Mouse (Mus musculus) Patski (cell line): ENCODE measurements around the gene Arl15. TPM values are rescaled to one million over a fixed set of nuclear protein-coding genes. Genes with fewer than 3 reads are reported as not detected.

Source experiments
- ATAC-seq: fragments of 100-300 bp; one replicate; pipeline ENCODE4 v1.8.0; 2021
- CTCF ChIA-PET: fragments of 350-600 bp; sonication (Branson Sonifier 250); formaldehyde crosslinking; loops from one replicate; lab custom pipeline; 2022; ENCODE audit warnings: inconsistent platforms; lab: Charles Lee
- POLR2A ChIA-PET: fragments of 350-600 bp; sonication (Branson Sonifier 250); formaldehyde crosslinking; loops from one replicate; lab custom pipeline; 2022; ENCODE audit warnings: antibody characterized with exemption, inconsistent platforms; lab: Charles Lee
- DNase-seq: peaks from one replicate; pipeline ENCODE4 v3.0.0-alpha.2; 2011; ENCODE audit warnings: low read depth, low spot score
- H3K27me3 ChIP-seq: fragments of 371-371 bp; one replicate; pipeline ENCODE4 v1.5.1; 2021
- CTCF ChIP-seq: fragments of 100-300 bp; IDR thresholded peaks from one replicate; pipeline ENCODE4 v1.5.1; 2021
- in situ Hi-C: fragments of 300-500 bp; cut with MboI; formaldehyde crosslinking; loops from 3 replicates; pipeline ENCODE4 v1.11.1; 2018; ENCODE audit warnings: low pct_unique_long_range_greater_than_20kb, mixed read lengths
- polyA plus RNA-seq: library from polyadenylated mRNA; unstranded; gene quantifications from one replicate; pipeline ENCODE4 v1.2.3, GENCODE M21; 2021

Gene Arl15
- polyA plus RNA-seq, 1 experiment from 2014 or later = 35.2 TPM

DNA sequence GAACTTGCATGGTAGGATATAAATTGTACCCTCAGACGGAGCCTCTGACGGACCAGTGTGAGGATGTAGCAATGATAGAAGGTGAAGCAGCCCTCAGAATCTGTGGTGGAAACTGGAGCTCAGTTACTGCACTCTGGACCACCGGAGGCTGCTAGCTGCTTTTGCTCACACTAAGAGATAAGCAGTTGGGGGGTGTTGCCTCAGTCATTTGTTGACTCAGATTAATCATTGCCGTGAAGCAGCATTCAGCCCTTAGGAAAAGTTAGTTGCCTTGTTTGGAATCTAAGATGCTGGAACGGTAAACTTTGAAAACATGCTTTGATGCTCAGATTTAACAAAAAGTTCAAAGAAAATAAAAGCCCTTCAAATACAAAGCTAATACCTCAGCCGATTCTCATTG, 270.7 kb downstream of the Arl15 start:
- ChIA-PET POLR2A (interaction anchor here (0.9 kb wide), 1 partner anchor 382 kb away, joined by 3 read pairs; no protein-coding TSS in a partner anchor), CTCF (interaction anchor here (1.0 kb wide), 1 partner anchor 11 kb away, joined by 3 read pairs; no protein-coding TSS in a partner anchor)
- no peaks in the 10 kb centered on the region for H3K27me3 ChIP-seq
- TF ChIP-seq CTCF = no peak
- no peak for DNase-seq
- in situ Hi-C loops = no loop called here
- ATAC-seq = no peak

DNA sequence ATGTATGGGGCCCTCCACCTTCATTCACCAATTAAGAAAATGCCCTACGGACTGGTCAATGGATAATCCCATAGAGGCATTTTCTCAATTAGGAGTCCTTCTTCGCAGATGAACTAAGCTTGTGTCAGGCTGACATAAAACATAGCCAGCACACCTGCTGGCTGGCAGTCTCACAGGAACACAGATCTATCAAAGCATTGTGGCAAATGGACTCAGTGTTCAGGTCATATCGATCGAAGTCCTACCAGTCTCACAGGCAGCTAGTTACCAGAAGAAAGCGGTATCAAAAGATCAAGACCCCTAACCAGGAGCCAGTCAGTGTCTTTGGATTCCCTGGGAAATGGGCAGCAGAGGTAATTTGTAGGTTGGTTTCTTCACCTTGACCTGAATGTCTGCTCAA, 274.1 kb downstream of the Arl15 start:
- in situ Hi-C loops = no loop called here
- CTCF ChIA-PET = no interaction called here
- H3K27me3 ChIP-seq = no peaks in the 10 kb centered on the region
- DNase-seq = no peak
- no peak for ATAC-seq
- no peak for TF ChIP-seq CTCF
- POLR2A ChIA-PET = no interaction called here

DNA sequence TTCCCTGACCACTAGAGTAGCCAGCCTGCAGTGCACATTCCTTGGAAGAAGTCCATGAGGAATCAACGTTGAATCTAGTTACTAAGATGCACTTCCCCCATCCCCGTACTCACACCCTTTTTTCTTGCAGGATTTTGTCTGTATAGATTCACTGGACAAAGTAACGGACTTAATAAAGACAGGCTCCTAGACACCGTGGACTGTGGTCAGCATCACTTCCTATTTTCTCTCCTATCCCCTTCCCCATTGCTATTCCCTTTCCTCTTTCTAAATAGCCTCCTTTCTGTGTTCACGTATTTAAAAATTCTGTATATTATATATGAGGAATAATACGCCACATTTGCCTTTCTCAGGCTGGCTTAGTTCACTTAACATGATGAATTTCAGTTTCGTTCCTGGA, 277.1 kb downstream of the Arl15 start:
- H3K27me3 ChIP-seq = no peaks in the 10 kb centered on the region
- CTCF ChIA-PET = interaction anchor here (2.0 kb wide), 1 partner anchor 9 kb away, joined by 4 read pairs; no protein-coding TSS in a partner anchor
- TF ChIP-seq CTCF = no peak
- in situ Hi-C loops = no loop called here
- ATAC-seq = no peak
- POLR2A ChIA-PET = interaction anchor here (0.6 kb wide), 1 partner anchor 50 kb away, joined by 4 read pairs; no protein-coding TSS in a partner anchor
- no peak for DNase-seq

DNA sequence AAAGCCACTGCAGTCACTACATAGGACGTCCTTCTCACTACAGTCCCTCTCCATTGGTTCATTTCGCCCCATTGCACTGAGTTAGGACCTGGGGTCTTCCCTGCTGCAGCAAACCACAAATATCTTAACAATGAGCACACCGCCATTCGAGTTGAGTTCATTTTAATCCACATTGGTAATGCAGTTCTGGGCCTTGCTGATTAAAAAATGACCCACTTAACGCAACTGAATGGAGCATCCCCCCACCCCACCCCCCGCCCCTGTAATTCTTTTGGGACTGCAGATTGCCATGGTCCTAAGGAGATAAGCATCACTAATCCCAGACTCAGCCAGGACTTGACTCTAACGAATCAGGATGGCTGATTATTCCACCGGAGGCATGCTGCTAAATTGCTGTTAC, 280.2 kb downstream of the Arl15 start:
- DNase-seq = no peak
- POLR2A ChIA-PET = no interaction called here
- CTCF ChIA-PET = no interaction called here
- no peaks in the 10 kb centered on the region for H3K27me3 ChIP-seq
- TF ChIP-seq CTCF = no peak
- in situ Hi-C loops = no loop called here
- ATAC-seq = no peak

DNA sequence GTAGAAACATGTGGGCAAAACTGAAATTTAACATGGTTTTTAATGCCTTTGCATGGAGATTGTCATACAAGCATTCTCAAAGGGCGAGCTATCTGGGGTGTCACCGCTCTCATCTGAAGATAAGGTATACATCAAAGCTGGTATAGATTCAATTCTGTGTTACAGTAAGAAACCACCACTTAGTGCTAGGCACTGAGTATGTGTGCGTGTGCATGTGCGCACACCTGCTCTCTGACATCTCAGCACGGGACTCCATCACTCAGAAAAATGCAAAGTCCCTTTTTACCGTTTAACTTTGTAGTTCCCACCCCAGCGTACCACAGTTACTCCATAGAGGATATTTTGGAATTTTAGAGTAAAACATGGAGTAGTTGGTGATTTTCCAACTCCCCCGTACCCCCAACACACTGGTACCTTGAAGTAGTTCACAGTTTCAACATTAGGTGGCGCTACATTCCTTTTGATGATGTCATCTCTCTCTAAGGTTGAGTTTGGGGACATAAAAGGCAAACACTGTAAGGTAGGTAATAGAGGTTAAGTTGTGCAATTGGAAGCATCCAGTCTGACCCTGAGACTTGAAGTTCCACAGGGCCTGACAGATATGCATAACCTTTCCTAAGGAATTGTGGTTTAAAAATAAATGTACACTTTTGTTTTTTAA, 281.5 kb downstream of the Arl15 start:
- ChIA-PET POLR2A (no interaction called here), CTCF (interaction anchor here (0.7 to 1.2 kb wide), 3 partner anchors 9 to 21 kb away, joined by 3 to 4 read pairs (median 3); no protein-coding TSS in a partner anchor)
- in situ Hi-C loops = loop anchor here (5.0 kb wide), 4 partner anchors 199 to 716 kb away; partner anchors contain the start of gene Ndufs4
- TF ChIP-seq CTCF = peak; percentile 71
- no peaks in the 10 kb centered on the region for H3K27me3 ChIP-seq
- DNase-seq (peak; percentile 19), ATAC-seq (peak; percentile 54)

DNA sequence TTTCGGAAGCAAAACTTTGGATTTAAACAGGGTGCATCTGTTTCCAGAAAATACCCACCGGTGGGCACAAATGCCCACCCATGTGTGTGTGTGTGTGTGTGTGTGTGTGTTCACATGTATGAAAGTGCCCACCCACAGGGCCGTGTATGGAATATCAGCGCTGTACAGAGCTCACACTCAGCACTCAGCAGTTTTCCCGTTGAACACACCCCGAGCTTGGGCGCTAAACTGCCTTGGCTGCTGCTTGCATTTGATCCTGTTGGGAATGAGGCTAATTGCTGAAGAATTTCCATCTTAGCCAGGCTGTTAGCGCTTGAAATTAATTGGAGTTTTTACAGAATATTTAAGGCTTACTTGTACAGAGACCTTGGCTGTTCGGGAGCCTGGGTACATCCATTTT, 282.9 kb downstream of the Arl15 start:
- DNase-seq (no peak), ATAC-seq (no peak)
- TF ChIP-seq CTCF = no peak
- ChIA-PET CTCF (interaction anchor here (1.2 kb wide), 1 partner anchor 20 kb away, joined by 3 read pairs; no protein-coding TSS in a partner anchor), POLR2A (no interaction called here)
- H3K27me3 ChIP-seq = no peaks in the 10 kb centered on the region
- in situ Hi-C loops = loop anchor here (5.0 kb wide), 4 partner anchors 200 to 715 kb away; partner anchors contain the start of gene Ndufs4

DNA sequence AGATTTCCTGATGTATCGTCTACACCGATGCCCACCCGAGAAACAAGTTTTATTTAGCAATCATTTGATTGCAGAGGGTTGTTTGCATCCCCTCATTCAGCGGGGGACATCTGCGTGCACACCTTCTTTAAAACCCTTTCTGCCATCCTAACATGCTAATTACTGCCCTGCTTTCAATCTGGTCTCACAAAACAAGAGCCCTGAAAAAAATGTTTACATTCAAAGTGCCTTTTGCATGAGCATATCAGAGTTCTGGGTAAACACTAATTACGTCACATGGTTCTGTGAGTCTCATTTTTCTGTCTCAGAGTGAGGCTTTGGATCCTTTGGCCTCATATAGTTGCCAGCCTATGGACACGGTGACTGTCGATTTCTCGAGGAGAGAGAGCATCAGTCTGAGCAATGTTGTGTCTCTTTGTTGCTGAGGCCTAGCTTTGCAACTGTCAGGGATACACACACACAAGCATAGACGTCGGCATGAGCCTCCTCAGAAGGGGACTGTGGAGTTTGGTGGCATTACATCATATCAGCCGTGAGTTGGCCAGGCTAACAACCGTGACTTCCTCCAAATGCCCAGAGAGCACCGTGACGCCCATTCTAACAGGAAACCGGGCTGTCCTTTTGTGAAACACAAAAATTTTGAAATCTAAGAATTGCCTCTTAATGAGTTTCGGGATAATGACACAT, 283.4 kb downstream of the Arl15 start:
- no peak for ATAC-seq
- DNase-seq = no peak
- CTCF ChIA-PET = no interaction called here
- TF ChIP-seq CTCF = no peak
- H3K27me3 ChIP-seq = no peaks in the 10 kb centered on the region
- POLR2A ChIA-PET = no interaction called here
- in situ Hi-C loops = loop anchor here (5.0 kb wide), 4 partner anchors 200 to 715 kb away; partner anchors contain the start of gene Ndufs4

DNA sequence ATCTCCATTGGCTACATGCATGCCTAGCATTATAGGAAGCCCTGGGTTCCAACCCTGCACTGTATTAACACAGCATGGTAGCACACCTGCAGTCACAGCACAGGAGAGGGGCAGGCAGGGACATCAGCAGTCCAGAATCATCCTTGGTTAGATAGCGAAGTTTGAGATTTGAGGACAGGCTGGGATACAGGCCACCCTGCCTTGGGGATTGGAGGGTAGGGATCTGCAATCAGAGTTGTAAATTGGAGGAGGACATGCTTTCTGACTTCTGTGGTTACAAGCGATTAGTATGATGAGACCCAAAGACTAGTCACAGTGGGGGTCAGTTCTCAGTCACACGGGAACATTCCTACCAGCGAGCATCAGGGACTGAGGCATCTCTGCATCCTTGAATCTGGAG, 284.5 kb downstream of the Arl15 start:
- POLR2A ChIA-PET = no interaction called here

DNA sequence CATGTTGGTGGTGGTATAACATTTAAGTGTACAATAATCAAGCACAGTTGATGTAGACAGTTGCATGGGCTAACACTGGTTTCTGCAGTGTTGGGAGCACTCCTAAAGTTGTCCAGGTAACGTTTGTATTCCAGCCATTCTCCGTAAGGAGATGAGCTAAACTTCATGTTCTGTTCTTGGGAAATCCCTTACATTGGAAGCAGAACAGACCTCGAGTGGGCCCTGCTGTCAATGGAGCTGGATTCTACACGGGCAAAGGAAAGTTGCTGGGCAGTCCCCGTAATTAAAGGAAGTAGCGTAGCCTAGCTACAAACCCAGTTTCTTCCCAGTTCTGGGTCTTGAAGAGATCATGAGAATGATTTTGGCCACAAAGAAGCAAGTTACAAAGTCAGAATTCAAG, 285.4 kb downstream of the Arl15 start:
- H3K27me3 ChIP-seq = no peaks in the 10 kb centered on the region
- no peak for TF ChIP-seq CTCF
- in situ Hi-C loops = loop anchor here (5.0 kb wide), 4 partner anchors 202 to 713 kb away; partner anchors contain the start of gene Ndufs4
- DNase-seq (no peak), ATAC-seq (no peak)
- CTCF ChIA-PET = no interaction called here
- POLR2A ChIA-PET = no interaction called here

More for the DNA sequence above, 284.5 kb downstream of the Arl15 start:
- CTCF ChIA-PET = no interaction called here
- in situ Hi-C loops = loop anchor here (5.0 kb wide), 4 partner anchors 202 to 713 kb away; partner anchors contain the start of gene Ndufs4
- ATAC-seq (no peak), DNase-seq (no peak)
- H3K27me3 ChIP-seq = no peaks in the 10 kb centered on the region
- no peak for TF ChIP-seq CTCF

DNA sequence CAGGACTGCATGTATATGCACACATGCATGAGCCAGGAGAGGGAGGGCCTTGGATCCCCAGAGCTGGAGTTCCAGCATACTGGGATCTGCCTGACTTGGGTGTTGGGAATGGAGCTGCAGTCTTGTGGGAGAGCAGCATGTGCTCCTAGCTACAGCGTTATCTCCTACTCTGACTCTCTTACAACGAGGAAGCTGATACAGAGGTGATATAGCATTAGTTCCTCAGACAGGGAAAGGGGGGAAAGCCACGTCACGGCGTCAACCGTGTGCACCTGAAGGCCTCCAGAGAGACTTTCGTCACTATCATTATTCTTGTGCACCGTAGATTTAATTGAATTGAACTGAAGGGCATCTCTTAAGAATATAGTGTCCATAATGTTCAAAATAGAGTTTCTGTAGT, 286.2 kb downstream of the Arl15 start:
- ChIA-PET POLR2A (interaction anchor here (0.5 kb wide), 1 partner anchor 29 kb away, joined by 3 read pairs; no protein-coding TSS in a partner anchor), CTCF (no interaction called here)
- ATAC-seq (no peak), DNase-seq (no peak)
- in situ Hi-C loops = no loop called here
- TF ChIP-seq CTCF = no peak
- no peaks in the 10 kb centered on the region for H3K27me3 ChIP-seq
